Mouse (Mus musculus) spleen, adult 12 weeks (tissue): ENCODE data around the gene Pou4f2.

ENCODE experiments used
- DNase-seq: peaks from one replicate; pipeline ENCODE4 v3.0.0; 2022; ENCODE audit warnings: low spot score

Pou4f2 gene

DNA sequence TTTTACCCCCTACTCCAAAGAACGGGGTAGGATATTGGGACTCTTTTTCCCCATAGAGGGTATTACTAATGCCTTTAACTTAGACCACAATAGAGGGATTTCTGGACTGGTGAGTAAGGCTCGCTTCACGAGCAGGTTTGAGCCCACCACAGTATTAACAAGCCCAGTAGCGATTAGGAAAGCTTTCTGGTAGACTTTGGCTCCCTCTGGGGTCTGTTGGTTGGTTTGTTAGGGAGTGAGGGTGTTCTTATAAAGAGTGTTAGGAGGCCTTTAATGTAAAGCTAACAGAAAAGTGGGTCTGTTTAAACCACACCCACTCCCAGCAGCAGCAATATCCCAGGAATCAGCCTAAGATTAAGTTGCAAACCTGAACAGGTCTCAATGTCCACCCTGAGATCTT lies 17.2 kb downstream of the Pou4f2 start:
- DNase-seq = no peak

DNA sequence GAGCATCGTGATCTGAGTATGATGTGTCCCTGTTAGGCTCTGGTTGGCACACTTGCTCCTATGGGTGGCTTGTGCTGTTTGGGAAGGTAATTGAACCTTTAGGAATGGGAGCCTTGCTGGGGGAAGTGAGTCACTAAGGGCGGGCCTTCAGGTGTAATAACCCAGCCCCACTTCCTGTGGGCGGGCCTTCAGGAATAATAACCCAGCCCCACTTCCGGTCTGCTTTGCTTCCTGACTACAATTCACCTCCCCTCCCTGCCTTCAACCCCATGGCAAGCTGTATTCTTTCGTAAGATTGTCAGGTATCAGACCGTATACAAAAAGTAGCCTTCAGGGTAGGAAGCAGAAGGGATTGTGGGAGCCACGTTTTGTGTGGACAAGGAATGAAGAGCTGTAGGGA lies 45.7 kb downstream of the Pou4f2 start:
- DNase-seq = no peak
